Mouse (Mus musculus) lung, adult 10 weeks (tissue): ENCODE results near the gene Gm6205. TPM values are rescaled to one million over a fixed set of nuclear protein-coding genes. Genes with fewer than 3 reads are reported as not detected.

Source experiments
- polyA plus RNA-seq: library from polyadenylated mRNA; stranded (reverse); fragments of 350-450 nt; fragmentation: Illumina TruSeq; extraction: RNeasy Lipid Tissue Mini Kit (QIAGEN cat#74804); gene quantifications from one replicate; pipeline ENCODE4 v1.2.3, GENCODE M21; 2014; ENCODE audit warnings: low read depth, low replicate concordance; ENCODE audit not compliant: insufficient read depth

The Gm6205 gene
- not detected for polyA plus RNA-seq

DNA sequence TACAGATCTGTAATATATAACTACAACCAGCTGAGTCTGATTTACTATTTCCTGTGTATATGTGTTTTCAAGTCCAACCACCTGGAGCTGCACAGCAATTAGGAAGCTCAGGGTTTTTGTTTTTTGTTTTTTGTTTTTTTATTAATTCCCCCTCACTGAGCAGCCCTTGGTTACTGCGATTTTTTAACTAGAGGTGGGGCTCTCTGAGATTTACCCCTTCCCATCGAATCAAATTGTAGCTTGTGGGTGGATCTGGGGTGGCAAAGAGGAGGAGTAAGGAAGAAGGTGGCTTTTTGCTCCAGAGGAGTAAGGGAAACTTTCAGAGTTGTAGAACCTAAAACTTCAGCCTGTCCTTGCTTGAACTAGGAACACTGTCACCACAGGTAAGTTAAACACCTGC is at the start of gene Gm6205:
TSS of gene Gm6205 (plus strand) at position 301 of the 400 bp plus-strand sequence.

DNA sequence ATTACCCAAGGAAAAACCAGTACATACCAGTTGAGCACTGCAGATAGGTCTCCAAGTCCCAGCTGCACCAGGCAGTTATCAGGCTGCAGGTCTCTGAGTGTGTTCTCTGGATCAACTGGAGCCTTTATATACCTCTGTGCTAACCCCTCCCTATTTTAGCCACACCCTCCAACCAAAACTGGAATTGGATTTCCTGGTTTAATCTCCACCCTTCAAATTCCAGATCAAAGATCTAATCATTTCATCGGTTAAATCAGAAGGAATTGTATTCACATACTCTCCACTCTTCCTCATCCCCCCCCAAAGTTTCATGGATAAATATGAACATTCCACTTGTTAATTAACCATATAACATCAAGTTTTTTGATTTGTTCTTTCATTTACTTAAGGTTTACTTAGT is 31.9 kb upstream of the Gm6205 start, which contains the start of gene Gm3147:
TSS of gene Gm3147 (minus strand) at position 101 of the 400 bp plus-strand sequence.

DNA sequence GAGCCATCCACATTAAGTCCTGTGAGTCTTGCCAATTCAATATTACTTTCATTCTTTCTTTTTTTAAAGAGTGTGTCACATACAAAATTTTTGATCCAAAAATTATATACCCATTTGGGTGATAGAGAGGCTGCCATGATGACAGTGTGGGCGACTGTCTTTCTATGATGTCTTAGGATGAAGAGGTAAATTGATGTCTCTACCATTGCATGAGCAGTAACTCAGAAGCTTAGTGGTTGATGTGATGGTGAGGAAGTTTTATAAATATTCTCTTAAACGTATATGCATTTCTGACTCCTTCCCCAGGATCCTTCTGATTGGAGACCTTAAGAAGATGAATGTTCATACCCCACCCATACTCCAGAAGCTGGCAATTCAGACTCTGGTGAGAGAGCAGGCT is 24.5 kb upstream of the Gm6205 start, which contains the start of gene Gm6509:
TSS of gene Gm6509 (plus strand) at position 301 of the 400 bp plus-strand sequence.

Other genes with a start within 250 kb of the Gm6205 start
- gene Gm7682, start 202.6 kb upstream of the Gm6205 start, polyA plus RNA-seq: not detected
- gene Gm3139, start 122.1 kb upstream of the Gm6205 start, polyA plus RNA-seq: not detected
- gene Gm3147, start 32.0 kb upstream of the Gm6205 start, polyA plus RNA-seq: not detected
- not detected for gene Gm6509, start 24.4 kb upstream of the Gm6205 start, polyA plus RNA-seq
- gene Gm3183, start 217.1 kb downstream of the Gm6205 start, polyA plus RNA-seq: not detected